Mouse (Mus musculus) cortical plate, adult 2 months (tissue): ENCODE results near the gene Sbno2.

ENCODE experiments used
- CTCF ChIP-seq: fragments of 200-500 bp; IDR thresholded peaks from 2 replicates; pipeline ENCODE4 v1.5.1; 2011; ENCODE audit warnings: mild to moderate bottlenecking, control low read depth, low read length; ENCODE audit not compliant: insufficient read depth; ENCODE audit errors: extremely low read depth
- POLR2A ChIP-seq: fragments of 200-500 bp; IDR thresholded peaks from 2 replicates; pipeline ENCODE4 v1.6.1; 2011; ENCODE audit warnings: mild to moderate bottlenecking, low read length, control low read depth; ENCODE audit not compliant: insufficient read depth; ENCODE audit errors: extremely low read depth

DNA sequence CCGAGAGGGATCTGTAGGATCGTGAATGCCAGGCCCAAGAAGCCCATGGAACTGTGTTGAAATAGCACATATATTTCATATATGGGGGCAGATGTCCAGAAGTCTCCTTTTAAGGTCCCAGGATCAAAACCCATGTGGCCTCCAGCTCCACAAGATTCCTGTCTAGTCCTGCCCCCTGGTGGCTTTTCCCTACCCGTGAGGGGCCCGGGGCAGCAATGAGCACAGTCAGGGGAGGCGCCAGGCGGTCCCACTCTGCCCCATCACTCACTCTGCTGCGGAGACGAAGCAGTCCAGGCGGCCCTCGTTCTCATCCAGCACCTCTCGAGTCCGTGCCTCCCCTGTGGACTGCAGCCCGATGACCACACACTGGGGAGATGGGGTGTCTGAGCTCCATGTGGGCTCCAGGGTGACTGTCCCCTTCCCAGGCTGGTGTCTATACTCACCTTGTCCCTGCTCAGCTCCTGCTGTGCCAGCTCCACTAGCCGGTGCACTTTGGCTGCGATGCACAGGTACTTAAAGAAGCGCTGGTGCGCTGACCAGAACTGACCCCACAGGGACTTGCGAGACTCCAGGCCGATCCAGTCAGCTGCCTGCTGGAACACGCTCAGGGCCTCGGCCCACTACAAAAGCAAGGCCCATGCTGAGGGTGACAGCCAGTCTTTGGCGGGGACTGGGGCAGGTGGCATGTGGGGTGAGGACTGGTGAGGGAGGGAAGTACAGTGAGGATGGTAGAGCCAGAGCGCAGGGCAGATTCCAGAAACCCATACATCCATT, 41.3 kb downstream of the Sbno2 start:
- TF ChIP-seq CTCF (no peak), POLR2A (no peak)
